Mouse (Mus musculus): ENCODE measurements at regions not wholly inside any gene's neighbourhood (a gene's known extent, or its start where the extent isn't known, plus 50 kb on each side); places are given as distances from the start of the nearest gene placed in this dataset.

- DNase-seq (ENCODE audit: low spot score): no peak
Measured at GRCm38 (mm10) chr1:82168158-82168557, 64.8 kb upstream of the Gm9747 start.

GRCm38 (mm10) chr1:82168949-82169348, 64.0 kb upstream of the Gm9747 start:
- no peak for DNase-seq (ENCODE audit: low spot score)

- no peak for DNase-seq (ENCODE audit: low spot score)
Measured at GRCm38 (mm10) chr1:82180427-82180826, 52.5 kb upstream of the Gm9747 start.

Data from embryo, embryonic 10.5 days (tissue).